Mouse (Mus musculus) MEL (cell line): ENCODE results near the gene Prkci. TPM values are rescaled to one million over a fixed set of nuclear protein-coding genes. Genes with fewer than 3 reads are reported as not detected.
A peak's percentile ranks its signal among the peaks of the same experiment; 100 is the strongest.

Source experiments
- DNase-seq: peaks from one replicate; pipeline ENCODE4 v3.0.0; 2011; ENCODE audit warnings: low read depth, low spot score
- H3K27ac ChIP-seq: 2 replicates; pipeline ENCODE4 v1.5.1; 2012; ENCODE audit warnings: low read depth, mild to moderate bottlenecking, control low read depth, low read length, moderate library complexity; ENCODE audit not compliant: control insufficient read depth
- H3K27me3 ChIP-seq, 2 experiments: fragments of 150-350 bp in 1 of 2; sonication (generic) in 1 of 2; 2 replicates each; pipeline ENCODE4 v1.6.1; 2012; ENCODE audit warnings: low read length in 2 of 2, mild to moderate bottlenecking in 2 of 2, improper control_type of control experiment in 1 of 2, moderate library complexity in 1 of 2; ENCODE audit not compliant: insufficient read depth in 2 of 2, control insufficient read depth in 1 of 2
- H3K36me3 ChIP-seq, 2 experiments: 2 replicates each; pipeline ENCODE4 v1.6.1; 2012 to 2014; ENCODE audit warnings: low read length in 2 of 2, improper control_type of control experiment in 1 of 2, inconsistent platforms in 1 of 2, mild to moderate bottlenecking in 1 of 2; ENCODE audit not compliant: insufficient read depth in 2 of 2, control insufficient read depth in 1 of 2
- H3K4me1 ChIP-seq, 2 experiments: fragments of 150-350 bp in 1 of 2; sonication (generic) in 1 of 2; 2 replicates each; pipeline ENCODE4 v1.6.1; 2012; ENCODE audit warnings: low read length in 2 of 2, improper control_type of control experiment in 1 of 2, mild to moderate bottlenecking in 1 of 2; ENCODE audit not compliant: insufficient read depth in 2 of 2, control insufficient read depth in 1 of 2
- H3K4me3 ChIP-seq, 2 experiments: fragments of 150-350 bp in 1 of 2; sonication (generic) in 1 of 2; 2 replicates each; pipeline ENCODE4 v1.5.1; 2012; ENCODE audit warnings: low read depth in 2 of 2, low read length in 2 of 2, mild to moderate bottlenecking in 2 of 2, moderate library complexity in 2 of 2, control low read depth in 1 of 2, improper control_type of control experiment in 1 of 2; ENCODE audit not compliant: control insufficient read depth in 1 of 2, insufficient read depth in 1 of 2
- H3K79me2 ChIP-seq: 2 replicates; pipeline ENCODE4 v1.6.1; 2012; ENCODE audit warnings: mild to moderate bottlenecking, low read length, moderate library complexity; ENCODE audit not compliant: control insufficient read depth, poor library complexity, insufficient read depth
- H3K9ac ChIP-seq: 2 replicates; pipeline ENCODE4 v1.6.1; 2012; ENCODE audit warnings: low read depth, mild to moderate bottlenecking, control low read depth, low read length, moderate library complexity; ENCODE audit not compliant: control insufficient read depth, poor library complexity, severe bottlenecking
- H3K9me3 ChIP-seq: fragments of 150-350 bp; sonication (generic); replicated peaks from 2 replicates; pipeline ENCODE4 v1.6.1; 2012; ENCODE audit warnings: mild to moderate bottlenecking, low read length, improper control_type of control experiment, moderate library complexity; ENCODE audit not compliant: insufficient read depth
- BHLHE40 ChIP-seq: IDR thresholded peaks from 2 replicates; pipeline ENCODE4 v1.6.1; 2012; ENCODE audit warnings: low read depth, mild to moderate bottlenecking, inconsistent platforms, low read length, improper control_type of control experiment, borderline replicate concordance
- CHD2 ChIP-seq: IDR thresholded peaks from 2 replicates; pipeline ENCODE4 v1.6.1; 2011; ENCODE audit warnings: low read length, improper control_type of control experiment
- ELF1 ChIP-seq: IDR thresholded peaks from 2 replicates; pipeline ENCODE4 v1.6.1; 2014; ENCODE audit warnings: low read depth, mild to moderate bottlenecking, inconsistent platforms, low read length, improper control_type of control experiment, moderate library complexity
- EP300 ChIP-seq, 2 experiments: IDR thresholded peaks; 2 replicates each; pipeline ENCODE4 v1.6.1; 2011; ENCODE audit warnings: improper control_type of control experiment in 2 of 2, low read length in 2 of 2, low read depth in 1 of 2, mild to moderate bottlenecking in 1 of 2
- GATA1 ChIP-seq: IDR thresholded peaks from 2 replicates; pipeline ENCODE4 v1.6.1; 2011; ENCODE audit warnings: low read depth, low read length, improper control_type of control experiment
- HCFC1 ChIP-seq: IDR thresholded peaks from 2 replicates; pipeline ENCODE4 v1.6.1; 2012; ENCODE audit warnings: low read depth, mild to moderate bottlenecking, inconsistent platforms, low read length, improper control_type of control experiment, moderate library complexity
- MAX ChIP-seq: IDR thresholded peaks from 2 replicates; pipeline ENCODE4 v1.6.1; 2011; ENCODE audit warnings: low read length, improper control_type of control experiment
- MXI1 ChIP-seq: IDR thresholded peaks from 2 replicates; pipeline ENCODE4 v1.6.1; 2011; ENCODE audit warnings: mild to moderate bottlenecking, low read depth, low read length, improper control_type of control experiment
- MYB ChIP-seq: IDR thresholded peaks from 2 replicates; pipeline ENCODE4 v1.6.1; 2011; ENCODE audit warnings: mild to moderate bottlenecking, low read depth, low read length, improper control_type of control experiment
- POLR2A ChIP-seq, 2 experiments: IDR thresholded peaks; 2 replicates each; pipeline ENCODE4 v1.6.1; 2011 to 2012; ENCODE audit warnings: low read length in 2 of 2, mild to moderate bottlenecking in 2 of 2, control low read depth in 1 of 2, improper control_type of control experiment in 1 of 2, low read depth in 1 of 2, moderate library complexity in 1 of 2; ENCODE audit not compliant: control insufficient read depth in 1 of 2, insufficient read depth in 1 of 2, poor library complexity in 1 of 2
- POLR2AphosphoS2 ChIP-seq: IDR thresholded peaks from 2 replicates; pipeline ENCODE4 v1.6.1; 2011; ENCODE audit warnings: low read length, improper control_type of control experiment
- RAD21 ChIP-seq: IDR thresholded peaks from 2 replicates; pipeline ENCODE4 v1.6.1; 2011; ENCODE audit warnings: mild to moderate bottlenecking, low read depth, low read length, improper control_type of control experiment
- SIN3A ChIP-seq: IDR thresholded peaks from 2 replicates; pipeline ENCODE4 v1.6.1; 2012; ENCODE audit warnings: low read length, improper control_type of control experiment, inconsistent platforms
- SMC3 ChIP-seq: IDR thresholded peaks from 2 replicates; pipeline ENCODE4 v1.6.1; 2011; ENCODE audit warnings: low read depth, low read length, improper control_type of control experiment
- TAL1 ChIP-seq: IDR thresholded peaks from 2 replicates; pipeline ENCODE4 v1.6.1; 2012; ENCODE audit warnings: mild to moderate bottlenecking, inconsistent platforms, low read length, moderate library complexity, mixed read lengths
- TCF12 ChIP-seq: IDR thresholded peaks from 2 replicates; pipeline ENCODE4 v1.6.1; 2014; ENCODE audit warnings: low read depth, mild to moderate bottlenecking, inconsistent platforms, low read length, improper control_type of control experiment, moderate library complexity
- UBTF ChIP-seq: IDR thresholded peaks from 2 replicates; pipeline ENCODE4 v1.6.1; 2012; ENCODE audit warnings: low read depth, mild to moderate bottlenecking, inconsistent platforms, low read length, improper control_type of control experiment, moderate library complexity, borderline replicate concordance; ENCODE audit not compliant: insufficient read depth
- USF1 ChIP-seq: IDR thresholded peaks from 2 replicates; pipeline ENCODE4 v1.6.1; 2014; ENCODE audit warnings: low read depth, mild to moderate bottlenecking, inconsistent platforms, low read length, improper control_type of control experiment, moderate library complexity
- USF2 ChIP-seq, 2 experiments: IDR thresholded peaks; 2 replicates each; pipeline ENCODE4 v1.6.1; 2011 to 2012; ENCODE audit warnings: improper control_type of control experiment in 2 of 2, low read length in 2 of 2, borderline replicate concordance in 1 of 2, inconsistent platforms in 1 of 2, low read depth in 1 of 2, mild to moderate bottlenecking in 1 of 2; ENCODE audit not compliant: insufficient read depth in 1 of 2
- ZKSCAN1 ChIP-seq: IDR thresholded peaks from 2 replicates; pipeline ENCODE4 v1.6.1; 2012; ENCODE audit warnings: low read depth, mild to moderate bottlenecking, inconsistent platforms, low read length, improper control_type of control experiment, moderate library complexity
- ZMIZ1 ChIP-seq: IDR thresholded peaks from 2 replicates; pipeline ENCODE4 v1.6.1; 2012; ENCODE audit warnings: low read depth, mild to moderate bottlenecking, inconsistent platforms, low read length, improper control_type of control experiment, moderate library complexity
- ZNF384 ChIP-seq: IDR thresholded peaks from 2 replicates; pipeline ENCODE4 v1.6.1; 2012; ENCODE audit warnings: low read depth, mild to moderate bottlenecking, inconsistent platforms, low read length, improper control_type of control experiment
- polyA plus RNA-seq, 2 experiments: library from polyadenylated mRNA; stranded (reverse) in 1 of 2; unstranded in 1 of 2; fragments of >175 nt in 1 of 2; fragments of >200 nt in 1 of 2; gene quantifications; 2 replicates each; pipeline versions ENCODE4 v1.2.1 to v1.2.4; 2012; ENCODE audit warnings: low replicate concordance in 2 of 2, low read depth in 1 of 2; ENCODE audit not compliant: insufficient read length in 2 of 2, insufficient read depth in 1 of 2, missing spikeins in 1 of 2
- total RNA-seq: library from RNA; depleted of rRNA; stranded (reverse); fragments of 300-350 nt; gene quantifications from 2 replicates; pipeline ENCODE4 v1.2.3, GENCODE M21; 2012

Gene Prkci
- total and polyA plus RNA-seq, 3 experiments: 9.0 to 18.3 TPM; not detected in 1

DNA sequence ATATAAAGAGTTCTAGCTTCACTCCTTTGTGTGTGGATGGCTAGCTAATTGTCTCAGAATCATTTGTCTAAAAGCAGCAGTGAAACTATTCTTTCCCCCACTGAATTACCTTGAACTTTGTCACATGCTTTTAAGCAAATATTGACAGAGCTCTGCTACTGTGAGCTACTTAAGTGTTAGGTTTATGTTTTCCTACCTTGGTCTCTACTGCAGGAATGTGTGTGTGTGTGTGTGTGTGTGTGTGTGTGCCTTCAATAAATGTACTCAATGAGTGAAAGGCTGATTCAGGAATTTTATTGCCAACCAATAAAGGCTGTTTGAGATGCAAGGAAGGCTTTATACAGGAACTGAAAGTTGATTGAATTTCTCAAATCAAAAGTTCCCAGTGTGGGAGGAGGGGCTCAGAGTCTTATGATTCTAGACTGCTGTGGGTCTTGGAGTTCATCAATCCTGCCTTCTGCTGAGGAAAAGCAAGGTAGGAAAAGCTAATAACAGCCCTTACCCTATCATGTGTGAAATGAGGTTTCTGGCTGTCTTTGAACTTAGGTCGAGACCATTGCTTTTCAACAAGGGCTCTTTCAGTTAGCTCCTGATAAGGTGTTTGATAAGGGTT lies 18.4 kb upstream of the Prkci start:
- peaks cover 0 to 8% of the 10 kb centered on the region in 2 experiments; a peak in 2 of 4 replicates for H3K36me3 ChIP-seq
- TF ChIP-seq USF1 (no peak), SMC3 (no peak), GATA1 (peak; percentile 61), ZMIZ1 (no peak)
- TF ChIP-seq, all 39 proteins: peak for 1
- H3K79me2 ChIP-seq: no peaks in the 10 kb centered on the region
- no peak overlapping the region for H3K9ac ChIP-seq
- no peak overlapping the region for H3K4me3 ChIP-seq
- no peak overlapping the region for H3K27ac ChIP-seq
- peaks cover 3 to 11% of the 10 kb centered on the region in 2 experiments for H3K4me1 ChIP-seq
- DNase-seq: no peak
- no peaks in the 10 kb centered on the region for H3K27me3 ChIP-seq
- H3K9me3 ChIP-seq: no peaks in the 10 kb centered on the region

DNA sequence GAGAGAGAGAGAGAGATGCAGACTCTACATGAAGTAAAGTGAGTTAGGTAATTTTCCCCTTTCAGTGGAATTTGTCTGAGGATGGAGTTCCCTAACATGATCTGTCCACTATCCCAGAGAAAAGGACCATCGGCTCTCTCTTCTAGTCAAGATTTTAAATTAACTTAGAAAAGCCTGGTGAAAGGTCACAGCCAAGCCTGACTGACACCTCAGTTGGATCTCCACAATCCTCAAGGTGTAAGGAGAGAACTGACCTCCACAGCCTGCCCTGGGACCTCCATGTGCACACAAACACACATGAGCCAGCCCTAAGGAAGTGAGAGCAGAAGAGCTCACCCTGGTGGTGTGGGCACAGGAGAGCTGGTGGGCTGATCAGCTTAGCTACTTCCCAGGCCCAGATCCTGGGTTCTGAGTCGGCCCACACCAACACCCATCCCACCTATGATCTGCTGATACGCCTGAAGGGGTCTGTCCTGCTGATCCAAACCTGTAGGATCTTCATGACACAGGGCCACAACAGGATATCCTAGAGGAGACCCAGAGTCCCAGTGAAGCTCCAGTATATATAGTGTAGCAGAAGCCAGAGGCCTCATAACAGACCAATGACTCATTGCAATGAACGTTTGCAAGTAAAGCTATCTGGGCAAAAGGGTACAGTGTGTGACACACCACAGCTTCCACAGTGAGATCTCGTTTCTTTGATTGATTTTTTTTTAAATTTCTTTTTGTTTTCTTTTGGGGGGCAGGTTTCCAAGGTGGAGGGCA lies 13.7 kb upstream of the Prkci start:
- H3K27ac ChIP-seq: no peak overlapping the region

More for the DNA sequence above, 13.7 kb upstream of the Prkci start:
- no peak for TF ChIP-seq ZKSCAN1
- no peak for TF ChIP-seq ELF1
- no peak for TF ChIP-seq USF2 (IDR thresholded peaks at IDR 0.05; ENCODE audit: borderline replicate concordance in 1 of 2, insufficient read depth in 1 of 2, low read depth in 1 of 2, low read length in 2 of 2)
- no peak for TF ChIP-seq HCFC1
- TF ChIP-seq BHLHE40: no peak
- no peak for TF ChIP-seq MAX
- TF ChIP-seq USF1: no peak
- TF ChIP-seq POLR2AphosphoS2: no peak
- no peak for TF ChIP-seq CHD2
- no peak for TF ChIP-seq TCF12
- no peak for TF ChIP-seq TAL1
- TF ChIP-seq ZNF384: no peak
- TF ChIP-seq RAD21: no peak
- TF ChIP-seq POLR2A (IDR thresholded peaks at IDR 0.05; ENCODE audit: control insufficient read depth in 1 of 2, insufficient read depth in 1 of 2, low read depth in 1 of 2, low read length in 2 of 2, poor library complexity in 1 of 2): no peak
- no peak for TF ChIP-seq SIN3A
- no peak for TF ChIP-seq GATA1
- TF ChIP-seq EP300 (IDR thresholded peaks at IDR 0.05; ENCODE audit: low read depth in 1 of 2, low read length in 2 of 2): no peak
- no peak for TF ChIP-seq MXI1
- TF ChIP-seq MYB: no peak
- no peak for TF ChIP-seq UBTF
- TF ChIP-seq, all 39 proteins: peak for 0
- DNase-seq: no peak
- Histone ChIP-seq H3K4me1 (peaks cover 5 to 11% of the 10 kb centered on the region in 2 experiments), H3K36me3 (peaks cover 0 to 8% of the 10 kb centered on the region in 2 experiments; a peak in 2 of 4 replicates), H3K4me3 (no peak overlapping the region), H3K79me2 (no peaks in the 10 kb centered on the region), H3K9ac (no peak overlapping the region), H3K27me3 (no peaks in the 10 kb centered on the region), H3K9me3 (no peaks in the 10 kb centered on the region)
